Mouse (Mus musculus): ENCODE data around the gene Gm17657.
"Not testable (repeated sequence)": the region's sequence is repeated elsewhere in the genome, so short reads cannot be mapped to it uniquely, and the experiment has no call there.

The Gm17657 gene

DNA sequence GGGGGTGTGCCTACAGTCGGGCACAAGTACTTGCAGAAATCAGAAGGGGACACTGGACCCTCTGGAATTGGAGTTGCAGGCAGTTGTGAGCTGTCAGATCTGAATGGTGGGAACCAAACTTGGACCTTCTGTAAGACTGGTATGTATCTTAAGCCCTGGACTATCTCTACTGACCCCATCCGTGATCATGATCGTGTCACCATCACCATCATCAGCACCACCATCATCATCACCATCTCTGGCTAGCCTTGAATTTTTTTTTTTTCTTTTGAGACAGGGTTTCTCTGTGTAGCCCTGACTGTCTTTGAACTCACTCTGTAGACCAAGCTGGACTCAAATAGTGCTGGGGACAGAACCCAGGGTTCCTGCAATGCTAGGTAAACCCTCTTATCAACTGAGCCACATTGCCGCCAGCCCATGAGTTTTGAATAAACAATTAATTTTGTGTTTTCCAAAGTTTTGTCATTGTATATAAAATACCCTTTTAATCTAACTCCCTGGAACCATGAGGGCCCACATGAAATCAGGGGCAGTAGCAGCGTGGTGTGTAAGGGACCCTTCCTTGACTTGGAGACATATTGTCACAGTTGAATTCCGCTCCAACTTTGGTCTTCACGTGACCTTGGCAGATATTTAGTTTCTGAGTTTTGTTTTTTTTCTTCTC is 47.3 kb downstream of the Gm17657 start:
- peak; percentile 44 to 55 for DNase-seq (ENCODE audit: low spot score in 2 of 2)

DNA sequence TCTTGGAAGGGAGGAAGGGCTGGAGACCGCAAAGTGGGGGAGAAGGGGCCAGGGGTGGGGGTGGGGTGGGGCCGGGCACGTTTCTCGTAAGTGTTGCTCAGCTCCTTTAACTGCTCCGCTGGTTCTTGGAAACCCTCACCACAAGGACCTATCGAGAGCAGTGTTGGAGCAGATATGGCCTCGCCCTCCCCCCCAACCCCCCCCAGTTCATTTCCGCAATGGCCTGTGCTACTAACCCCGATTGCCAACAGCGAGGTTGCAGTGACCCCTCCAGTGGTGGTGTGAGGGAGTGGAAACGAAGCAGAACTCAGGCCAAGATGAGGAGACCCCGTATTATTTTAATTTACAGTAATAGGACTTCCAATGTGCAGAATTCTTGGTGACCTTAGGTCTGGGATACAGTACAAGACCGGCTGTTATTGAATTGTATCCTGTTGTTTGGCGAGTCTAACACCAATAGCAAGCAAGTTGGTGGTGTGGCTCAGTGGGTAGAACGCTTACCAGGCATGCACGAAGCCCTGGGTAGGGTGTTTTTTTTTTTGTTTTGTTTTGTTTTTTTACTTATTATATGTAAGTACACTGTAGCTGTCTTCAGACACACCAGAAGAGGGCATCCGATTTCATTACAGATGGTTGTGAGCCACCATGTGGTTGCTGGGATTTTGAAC is 48.5 kb downstream of the Gm17657 start:
- DNase-seq (ENCODE audit: low spot score in 2 of 2), result peak; percentile 33 to 59

DNA sequence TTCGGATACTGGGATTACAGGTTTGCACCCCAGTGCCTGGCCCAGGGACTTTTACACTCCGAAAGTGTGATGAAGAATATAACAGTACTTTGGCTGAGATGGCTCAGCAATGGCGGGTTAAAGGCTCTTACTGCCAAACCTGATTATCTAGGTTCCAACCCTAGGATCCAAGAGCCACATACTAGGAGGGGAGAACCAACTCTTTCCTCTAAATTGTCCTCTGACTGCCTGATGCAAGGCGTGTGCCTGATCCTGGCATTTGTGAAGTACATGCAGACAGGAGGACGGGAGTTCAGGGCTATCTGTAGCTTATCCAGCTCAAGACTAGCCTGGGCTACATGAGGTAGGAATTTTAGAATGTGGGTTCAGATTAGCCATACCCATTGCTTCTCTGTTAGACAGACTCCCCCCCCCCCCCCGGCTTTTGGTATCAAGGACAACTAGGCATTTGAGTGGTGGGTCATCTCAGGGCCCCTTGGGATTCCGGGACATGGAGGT is 49.1 kb downstream of the Gm17657 start:
- peak in 1 of 2 experiments; percentile 39 for DNase-seq (ENCODE audit: low spot score in 2 of 2)

DNA sequence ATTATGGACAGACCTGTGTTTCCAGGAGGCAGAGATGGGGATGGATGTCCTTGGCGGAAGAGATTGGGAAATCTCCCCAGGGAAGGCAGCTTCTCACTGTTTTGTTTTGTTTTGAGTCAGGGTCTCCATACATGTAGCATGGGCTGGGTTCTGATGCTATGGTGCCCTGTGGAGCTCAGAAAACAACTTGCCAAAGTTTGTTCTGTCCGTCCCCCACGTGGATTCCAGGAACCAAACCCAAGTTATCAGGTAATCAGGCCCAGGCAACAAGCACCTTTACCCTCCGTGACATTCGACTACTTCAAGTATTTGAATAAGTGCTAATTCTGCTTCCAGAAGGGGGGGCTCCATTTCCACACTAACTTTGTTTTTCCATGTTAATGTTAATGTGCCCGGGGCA is 49.9 kb downstream of the Gm17657 start:
- no peak for DNase-seq (ENCODE audit: low spot score in 2 of 2)

DNA sequence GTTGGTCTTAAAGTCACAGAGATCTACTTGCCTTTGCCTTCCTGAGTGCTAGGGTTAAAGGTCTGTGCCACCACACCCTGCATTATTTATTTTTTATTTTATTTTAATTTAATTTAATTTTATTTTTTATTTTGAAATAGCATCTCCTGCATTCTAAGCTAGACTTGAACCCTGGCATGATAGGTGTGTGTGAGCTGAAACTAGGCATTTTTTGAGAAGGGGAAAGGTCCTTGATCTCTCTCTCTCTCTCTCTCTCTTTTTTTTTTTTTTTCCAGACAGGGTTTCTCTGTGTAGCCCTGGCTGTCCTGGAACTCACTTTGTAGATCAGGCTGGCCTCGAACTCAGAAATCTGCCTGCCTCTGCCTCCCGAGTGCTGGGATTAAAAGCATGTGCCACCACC is 50.5 kb downstream of the Gm17657 start:
- not testable (repeated sequence) for DNase-seq (ENCODE audit: low spot score in 2 of 2)

DNA sequence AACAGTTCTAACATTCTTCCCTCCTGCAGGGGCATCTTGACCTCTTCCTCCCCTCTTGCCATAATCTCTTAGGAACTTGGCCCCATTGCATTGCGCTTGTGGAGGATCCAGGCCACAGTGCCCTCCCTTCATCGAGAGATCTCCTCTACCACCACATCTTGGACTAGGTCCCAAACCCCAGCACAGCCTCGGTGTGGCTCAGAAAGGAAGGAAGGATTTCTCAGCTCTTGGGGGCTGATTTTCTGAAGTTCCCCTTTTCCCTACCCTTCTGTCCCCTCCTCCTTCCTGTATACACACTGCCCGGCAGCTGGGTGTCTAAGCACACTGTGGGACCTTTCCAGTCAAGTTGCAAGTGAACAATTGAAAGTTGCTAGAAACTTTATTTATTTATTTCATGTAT is 51.4 kb downstream of the Gm17657 start:
- DNase-seq (ENCODE audit: low spot score in 2 of 2), result peak; percentile 46 to 47

DNA sequence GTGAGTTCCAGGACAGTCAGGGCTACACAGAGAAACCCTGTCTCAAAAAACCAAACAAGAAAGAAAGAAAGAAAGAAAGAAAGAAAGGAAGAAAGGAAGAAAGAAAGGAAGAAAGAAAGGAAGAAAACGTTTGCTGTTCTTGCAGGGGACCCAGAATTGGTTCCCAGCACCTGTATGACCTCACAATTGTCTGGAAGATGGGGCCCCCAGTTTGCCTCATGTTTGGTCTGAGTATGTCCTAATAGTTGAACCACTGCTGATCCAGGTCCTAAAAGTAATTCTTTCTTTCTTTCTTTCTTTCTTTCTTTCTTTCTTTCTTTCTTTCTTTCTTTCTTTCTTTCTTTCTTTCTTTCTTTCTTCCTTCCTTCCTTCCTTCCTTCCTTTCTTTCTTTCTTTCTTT is 52.0 kb downstream of the Gm17657 start:
- not testable (repeated sequence) for DNase-seq (ENCODE audit: low spot score in 2 of 2)

DNA sequence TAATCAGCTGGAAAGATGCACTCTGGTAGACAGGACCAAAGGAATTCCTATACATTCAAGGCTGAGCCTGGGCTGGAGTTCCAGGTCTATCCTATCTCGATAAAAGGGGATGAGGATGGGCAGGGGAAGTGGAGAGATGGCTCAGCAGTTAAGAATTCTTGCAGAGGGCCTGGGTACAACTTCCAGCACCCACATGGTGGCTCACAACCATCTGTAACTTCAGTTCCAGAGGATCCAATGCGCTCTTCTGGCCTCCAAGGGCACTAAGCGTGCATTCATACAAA is 52.4 kb downstream of the Gm17657 start:
- no peak for DNase-seq (ENCODE audit: low spot score in 2 of 2)

DNA sequence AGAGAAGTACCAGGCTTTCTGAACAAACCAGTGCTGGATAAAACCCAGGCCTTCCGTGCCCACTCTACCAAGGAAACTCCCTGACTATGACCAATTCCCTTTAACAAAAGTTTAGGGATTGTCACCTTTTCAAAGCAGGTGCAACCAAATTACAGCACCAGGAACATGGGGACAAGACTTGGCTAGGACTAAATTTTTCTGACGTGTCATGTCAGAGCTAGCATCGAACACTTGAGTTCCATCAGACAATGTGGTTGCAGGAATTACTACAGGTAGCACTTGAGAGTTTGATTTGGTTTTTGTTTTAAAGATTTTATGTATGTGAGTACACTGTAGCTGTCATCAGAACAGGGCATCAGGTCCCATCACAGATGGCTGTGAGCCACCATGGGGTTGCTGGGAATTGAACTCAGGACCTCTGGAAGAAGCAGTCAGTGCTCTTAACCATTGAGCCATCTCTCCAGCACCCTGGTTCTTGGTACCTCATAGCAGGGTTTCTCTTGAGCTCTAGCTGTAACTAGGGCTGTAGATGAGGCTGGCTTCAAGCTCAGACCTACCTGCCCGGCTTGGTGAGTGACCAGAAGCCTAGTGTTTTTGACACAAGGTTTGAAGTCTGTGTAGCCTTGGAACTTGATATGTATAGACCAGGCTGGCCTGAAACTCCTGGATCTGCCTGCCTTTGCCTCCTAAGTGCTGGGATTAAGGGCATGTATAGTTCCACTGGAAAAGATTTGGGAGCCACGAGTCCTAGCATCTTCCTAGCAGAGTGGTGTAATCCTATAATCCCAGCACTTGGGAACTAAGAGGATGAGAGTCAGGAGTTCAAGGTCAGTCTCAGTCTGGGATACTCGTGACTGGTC is 53.0 kb downstream of the Gm17657 start:
- DNase-seq (ENCODE audit: low spot score in 2 of 2), result peak in 1 of 2 experiments; percentile 31

DNA sequence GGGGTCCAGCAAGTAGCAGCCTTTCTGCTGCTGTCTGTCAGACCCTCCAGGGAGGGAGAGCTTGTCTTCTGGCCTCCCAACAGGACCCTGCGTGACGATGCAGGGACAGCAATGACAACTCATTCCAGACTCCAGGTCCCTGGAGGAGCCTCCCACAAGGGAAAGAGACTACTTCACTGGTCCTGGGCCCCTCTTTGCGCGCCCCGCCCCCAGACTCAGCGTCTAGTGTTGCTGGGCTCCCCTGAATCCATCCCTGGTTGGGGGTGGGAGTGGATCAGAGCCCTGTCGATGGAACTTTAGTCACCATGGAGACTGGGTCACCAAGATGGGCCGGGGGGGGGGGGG is 54.7 kb downstream of the Gm17657 start:
- DNase-seq (ENCODE audit: low spot score in 2 of 2), result peak; percentile 42 to 49

DNA sequence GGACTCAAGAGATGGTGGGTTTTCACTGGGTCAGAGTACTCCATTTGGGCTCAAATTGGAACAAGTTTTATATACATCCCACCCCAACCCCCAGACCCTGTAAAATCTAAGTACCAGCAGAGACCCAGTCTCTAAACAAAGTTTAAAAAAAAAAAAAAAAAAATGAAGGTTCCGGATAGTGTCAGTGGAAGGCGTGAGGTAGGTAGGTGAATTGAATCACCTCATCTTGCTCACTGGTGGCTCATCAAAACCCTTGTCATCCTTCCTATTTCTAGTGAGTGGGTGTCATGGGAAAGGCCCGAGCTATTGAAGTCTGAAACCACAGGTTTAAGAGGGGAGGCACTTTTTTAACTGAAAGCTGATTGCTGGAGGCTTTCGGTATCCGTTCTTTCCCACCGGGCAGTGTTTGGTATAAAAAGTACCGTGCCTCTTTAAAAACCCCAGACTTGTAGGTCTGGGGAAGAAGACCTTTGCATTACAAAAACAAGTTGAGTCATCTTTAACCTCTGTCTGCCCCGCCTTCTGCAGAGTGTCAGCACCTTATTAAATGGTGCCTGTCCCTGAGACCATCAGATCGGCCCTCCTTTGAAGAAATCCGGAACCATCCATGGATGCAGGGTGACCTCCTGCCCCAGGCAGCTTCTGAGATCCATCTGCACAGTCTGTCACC is 55.2 kb downstream of the Gm17657 start:
- DNase-seq (ENCODE audit: low spot score in 2 of 2), result no peak

DNA sequence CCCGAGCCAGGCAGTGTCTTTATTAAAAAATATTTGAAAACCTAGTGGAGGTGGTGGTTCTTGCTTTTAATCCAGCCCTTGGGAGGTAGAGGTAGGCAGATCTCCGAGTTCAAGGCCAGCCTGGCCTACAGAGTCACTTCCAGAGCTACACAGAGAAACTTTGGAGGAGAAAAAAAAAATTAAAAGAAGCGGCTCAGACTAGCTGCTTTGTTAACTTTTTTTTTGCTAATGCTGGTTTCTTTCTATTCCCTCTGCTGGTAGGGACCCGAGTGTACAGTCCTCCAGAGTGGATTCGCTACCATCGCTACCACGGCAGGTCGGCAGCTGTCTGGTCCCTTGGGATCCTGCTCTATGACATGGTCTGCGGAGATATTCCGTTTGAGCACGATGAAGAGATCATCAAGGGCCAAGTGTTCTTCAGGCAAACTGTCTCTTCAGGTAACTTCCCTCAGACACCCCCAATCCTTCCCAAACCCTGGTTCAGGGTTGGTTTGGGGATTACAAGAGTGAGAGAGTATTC is 55.9 kb downstream of the Gm17657 start:
- peak; percentile 23 to 36 for DNase-seq (ENCODE audit: low spot score in 2 of 2)

DNA sequence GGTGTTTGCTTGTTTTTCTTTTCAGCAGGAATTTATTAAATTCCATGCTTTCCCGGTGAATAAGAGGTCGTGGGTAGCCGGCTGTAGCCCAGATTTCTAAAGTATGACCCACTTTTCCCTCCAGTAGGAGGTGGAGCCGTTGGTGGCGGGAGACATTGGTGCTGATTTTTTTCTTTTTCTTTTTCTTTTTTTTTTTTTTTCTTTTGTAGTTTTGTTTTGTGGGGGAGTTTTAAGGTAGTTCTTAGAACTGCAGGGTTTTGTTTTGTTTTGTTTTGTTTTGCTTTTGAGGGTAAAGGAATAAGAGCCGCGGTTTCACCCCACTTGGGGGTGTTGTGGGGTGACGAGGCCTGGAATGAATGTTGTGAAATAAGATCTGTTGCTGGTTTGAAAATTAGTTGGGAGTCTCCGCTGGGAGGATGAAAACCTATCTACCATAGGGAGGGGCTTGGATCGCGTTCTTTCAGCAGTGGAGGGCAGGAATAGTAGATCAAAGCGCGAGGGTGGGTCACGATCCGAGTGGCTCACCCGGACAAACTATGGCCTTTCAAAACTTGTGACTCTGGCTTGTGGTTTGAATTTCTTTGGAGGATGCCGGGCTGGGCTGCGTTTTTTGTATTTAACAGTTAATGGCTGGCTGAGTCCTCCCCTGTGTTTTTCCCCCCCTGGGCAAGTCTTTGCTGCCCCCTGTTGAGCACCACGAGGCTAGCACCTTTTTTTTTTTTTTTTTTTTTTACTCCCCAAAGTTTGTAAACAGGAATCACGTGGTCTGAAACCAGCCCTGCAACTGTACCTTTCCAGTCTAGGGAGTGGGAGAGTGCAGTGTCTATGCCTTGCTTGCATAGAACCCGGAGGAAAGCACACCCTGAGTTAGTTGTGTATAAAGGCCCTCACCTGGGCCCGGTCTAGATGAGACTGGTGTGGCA is 56.9 kb downstream of the Gm17657 start:
- DNase-seq (ENCODE audit: low spot score in 2 of 2), result peak; percentile 75

DNA sequence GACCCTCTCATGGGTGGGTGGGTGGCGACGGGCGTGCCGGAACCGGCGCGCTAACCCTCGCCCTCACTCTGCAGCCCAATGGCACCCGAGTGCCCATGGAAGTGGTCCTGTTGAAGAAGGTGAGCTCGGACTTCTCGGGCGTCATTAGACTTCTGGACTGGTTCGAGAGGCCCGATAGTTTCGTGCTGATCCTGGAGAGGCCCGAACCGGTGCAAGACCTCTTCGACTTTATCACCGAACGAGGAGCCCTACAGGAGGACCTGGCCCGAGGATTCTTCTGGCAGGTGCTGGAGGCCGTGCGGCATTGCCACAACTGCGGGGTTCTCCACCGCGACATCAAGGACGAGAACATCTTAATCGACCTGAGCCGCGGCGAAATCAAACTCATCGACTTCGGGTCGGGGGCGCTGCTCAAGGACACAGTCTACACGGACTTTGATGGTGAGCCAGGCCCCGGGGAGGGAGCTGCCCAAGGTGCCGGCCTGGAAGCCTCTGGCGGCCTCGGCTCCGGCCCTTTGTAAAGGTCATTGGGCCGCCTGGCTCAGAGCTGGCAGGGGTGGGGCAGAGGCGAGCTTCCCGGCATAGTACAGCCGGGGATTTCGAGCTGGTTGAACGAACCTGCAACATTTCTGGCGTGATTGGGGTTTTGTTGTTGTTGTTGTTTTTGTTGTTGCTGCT is 57.7 kb downstream of the Gm17657 start:
- DNase-seq (ENCODE audit: low spot score in 2 of 2), result peak; percentile 71 to 81

DNA sequence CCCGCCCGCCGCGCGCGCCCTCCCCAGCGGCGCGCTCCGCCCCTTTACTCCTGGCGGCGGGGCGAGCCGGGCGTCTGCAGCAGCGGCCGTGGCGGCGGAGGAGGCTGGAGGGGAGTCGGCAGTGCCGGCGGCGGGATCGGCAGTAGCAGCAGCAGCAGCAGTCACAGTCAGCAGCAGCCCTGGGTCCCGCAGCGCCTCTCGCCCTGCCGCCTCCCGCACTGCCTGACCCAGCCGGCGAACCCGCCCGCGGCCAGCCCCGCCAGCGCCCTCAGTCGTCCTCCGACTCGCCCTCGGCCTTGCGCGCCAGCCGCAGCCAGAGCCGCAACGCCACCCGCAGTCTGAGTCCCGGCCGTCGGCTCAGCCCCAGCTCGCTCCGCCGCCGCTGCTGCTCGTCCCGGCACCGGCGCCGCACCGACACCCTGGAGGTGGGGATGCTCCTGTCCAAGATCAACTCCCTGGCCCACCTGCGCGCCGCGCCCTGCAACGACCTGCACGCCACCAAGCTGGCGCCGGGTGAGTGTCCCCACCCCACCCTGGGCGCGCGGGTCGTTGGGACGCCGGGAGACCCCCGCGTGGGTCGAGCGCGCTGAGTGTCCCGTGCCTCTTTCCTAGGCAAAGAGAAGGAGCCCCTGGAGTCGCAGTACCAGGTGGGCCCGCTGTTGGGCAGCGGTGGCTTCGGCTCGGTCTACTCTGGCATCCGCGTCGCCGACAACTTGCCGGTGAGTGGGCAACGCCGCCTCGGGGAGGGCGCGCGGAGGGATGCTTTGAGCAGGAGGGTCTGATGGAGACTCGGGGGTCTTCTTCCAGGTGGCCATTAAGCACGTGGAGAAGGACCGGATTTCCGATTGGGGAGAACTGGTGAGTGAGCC is 58.5 kb downstream of the Gm17657 start, which contains the start of gene Pim1:
Gene Pim1, plus strand, starts transcription at position 41 of the 869 bp plus-strand sequence.
- DNase-seq (ENCODE audit: low spot score in 2 of 2), result peak; percentile 77 to 90

DNA sequence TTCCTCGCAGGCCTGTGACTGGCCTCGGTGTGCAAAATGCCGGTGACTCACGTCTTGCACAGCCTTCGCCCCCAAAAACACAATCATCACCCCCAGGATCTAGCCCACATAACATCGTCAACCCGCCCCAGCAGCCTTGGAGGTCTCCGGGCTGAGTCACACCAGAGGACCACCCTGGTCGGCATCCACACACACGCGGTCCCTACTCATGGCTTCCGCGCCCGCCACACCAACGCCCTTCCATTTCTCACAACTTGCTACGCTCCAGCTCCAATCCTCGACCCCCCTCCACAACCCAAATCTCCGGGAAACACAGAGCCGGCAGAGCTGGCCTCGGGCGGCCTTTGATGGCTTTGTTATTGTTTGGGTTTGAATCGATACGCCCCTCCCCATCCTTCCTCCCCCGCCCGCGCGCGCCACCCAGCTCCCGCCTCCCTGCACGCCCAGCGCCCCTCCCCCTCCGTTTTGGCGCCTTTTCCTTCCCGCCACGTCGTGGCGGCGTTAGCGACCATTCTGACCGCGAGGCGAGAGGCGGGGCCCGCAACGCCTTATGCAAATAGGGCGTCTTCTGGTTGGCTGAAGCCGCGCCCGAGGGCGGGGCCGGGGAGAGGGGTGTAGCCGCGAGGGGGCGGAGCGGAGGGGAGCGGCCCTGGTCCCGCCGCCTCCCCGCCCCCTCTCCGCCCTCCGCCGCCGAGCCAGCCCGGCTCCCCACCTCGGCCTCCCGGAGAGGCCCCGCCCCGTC is 59.3 kb downstream of the Gm17657 start:
- peak; percentile 95 to 99 for DNase-seq (ENCODE audit: low spot score in 2 of 2)

DNA sequence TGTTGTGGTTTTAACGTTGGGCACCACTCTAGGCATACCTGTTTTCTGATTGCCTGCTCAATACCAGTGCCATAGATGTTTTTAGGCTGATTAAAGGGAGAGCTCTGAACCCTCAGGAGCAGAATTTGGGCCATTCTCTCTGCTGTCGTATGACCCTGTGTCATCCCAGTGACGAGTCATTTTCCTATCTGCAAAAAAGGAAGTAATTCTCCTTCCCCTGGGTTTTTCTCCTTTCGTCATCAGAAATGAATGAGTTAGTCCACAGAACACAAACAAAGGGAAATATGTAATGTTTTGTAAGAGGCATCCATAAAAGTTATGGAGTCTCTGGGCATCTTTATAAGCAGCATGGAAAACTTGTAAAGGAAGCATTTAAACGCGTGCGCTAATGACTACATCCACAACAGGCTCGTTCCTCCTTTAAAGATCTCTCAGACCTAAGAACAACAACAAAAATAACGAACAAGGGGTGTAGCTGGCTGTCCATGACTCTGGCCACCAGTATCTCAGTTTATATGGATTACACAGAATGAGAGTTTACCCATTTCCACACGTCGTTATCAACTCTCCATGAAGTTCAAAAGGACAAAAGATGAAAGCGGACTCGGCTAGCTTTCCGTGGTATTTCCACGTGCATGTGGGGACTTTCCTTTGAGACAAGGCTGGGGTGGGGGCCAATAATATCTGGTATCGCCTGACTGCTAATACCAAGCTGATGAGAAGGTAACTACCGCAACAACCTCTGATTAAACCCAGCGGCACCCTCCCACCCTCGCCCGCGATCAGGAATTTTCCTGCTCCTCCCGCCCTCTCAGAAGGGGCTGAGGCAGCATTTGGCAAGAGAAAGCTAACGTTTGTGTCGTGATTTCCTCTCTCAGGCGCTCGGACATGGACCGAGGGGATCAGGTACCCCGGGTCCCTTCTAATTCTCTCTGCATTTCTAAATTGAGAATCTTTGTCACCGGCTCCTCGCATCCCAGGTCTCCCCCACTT is 60.2 kb downstream of the Gm17657 start:
- DNase-seq (ENCODE audit: low spot score in 2 of 2), result peak; percentile 61 to 65
